Mouse (Mus musculus) heart, adult 10 weeks (tissue): ENCODE measurements around the gene Dyrk4. TPM values are rescaled to one million over a fixed set of nuclear protein-coding genes. Genes with fewer than 3 reads are reported as not detected.

Experiments
- polyA plus RNA-seq: library from polyadenylated mRNA; stranded (reverse); fragments of 350-450 nt; fragmentation: Illumina TruSeq; extraction: RNeasy Lipid Tissue Mini Kit (QIAGEN cat#74804); gene quantifications from one replicate; pipeline ENCODE4 v1.2.3, GENCODE M21; 2014; ENCODE audit warnings: low read depth, low replicate concordance

Dyrk4 gene
- polyA plus RNA-seq, result not detected

GRCm38 (mm10) chr6:126921111-126921881 is at the start of gene Dyrk4:
Gene Dyrk4, minus strand, starts transcription at chr6:126921839.

GRCm38 (mm10) chr6:126939487-126940171 is 18.0 kb upstream of the Dyrk4 start, which contains the start of the genes Rad51ap1 and D6Wsu163e:
Gene Rad51ap1, minus strand, starts transcription at chr6:126939587.
Gene D6Wsu163e, plus strand, starts transcription at chr6:126939962.

GRCm38 (mm10) chr6:126852881-126853280 is 68.8 kb downstream of the Dyrk4 start, which contains the start of gene Akap3:
Gene Akap3, plus strand, starts transcription at chr6:126853098.

GRCm38 (mm10) chr6:126848712-126849704 is 72.6 kb downstream of the Dyrk4 start, which contains the start of gene Ndufa9:
Gene Ndufa9, minus strand, starts transcription at chr6:126849136.

Other genes starting within 250 kb of the Dyrk4 start
- gene Kcna6, start 181.2 kb downstream of the Dyrk4 start, polyA plus RNA-seq, result 1.7 TPM
- 696 TPM for gene Ndufa9, start 72.7 kb downstream of the Dyrk4 start, polyA plus RNA-seq
- not detected for gene Akap3, start 68.7 kb downstream of the Dyrk4 start, polyA plus RNA-seq
- gene Rad51ap1, start 17.7 kb upstream of the Dyrk4 start, polyA plus RNA-seq, result 0.84 TPM
- 17.0 TPM for gene D6Wsu163e, start 18.1 kb upstream of the Dyrk4 start, polyA plus RNA-seq
- gene Fgf6, start 93.7 kb upstream of the Dyrk4 start, polyA plus RNA-seq, result 0.39 TPM
- gene Fgf23, start 151.1 kb upstream of the Dyrk4 start, polyA plus RNA-seq, result not detected
- gene Tigar, start 187.7 kb upstream of the Dyrk4 start, polyA plus RNA-seq, result 41.6 TPM
- 48.2 TPM for gene Ccnd2, start 230.4 kb upstream of the Dyrk4 start, polyA plus RNA-seq